Mouse (Mus musculus) MEL (cell line): ENCODE measurements at regions not wholly inside any gene's neighbourhood (a gene's known extent, or its start where the extent isn't known, plus 50 kb on each side); places are given as distances from the start of the nearest gene placed in this dataset.

ENCODE experiments used
- DNase-seq: peaks from one replicate; pipeline ENCODE4 v3.0.0; 2011; ENCODE audit warnings: low read depth, low spot score
- H3K27ac ChIP-seq: 2 replicates; pipeline ENCODE4 v1.5.1; 2012; ENCODE audit warnings: low read depth, mild to moderate bottlenecking, control low read depth, low read length, moderate library complexity; ENCODE audit not compliant: control insufficient read depth
- H3K27me3 ChIP-seq, 2 experiments: fragments of 150-350 bp in 1 of 2; sonication (generic) in 1 of 2; 2 replicates each; pipeline ENCODE4 v1.6.1; 2012; ENCODE audit warnings: low read length in 2 of 2, mild to moderate bottlenecking in 2 of 2, improper control_type of control experiment in 1 of 2, moderate library complexity in 1 of 2; ENCODE audit not compliant: insufficient read depth in 2 of 2, control insufficient read depth in 1 of 2
- H3K36me3 ChIP-seq, 2 experiments: 2 replicates each; pipeline ENCODE4 v1.6.1; 2012 to 2014; ENCODE audit warnings: low read length in 2 of 2, improper control_type of control experiment in 1 of 2, inconsistent platforms in 1 of 2, mild to moderate bottlenecking in 1 of 2; ENCODE audit not compliant: insufficient read depth in 2 of 2, control insufficient read depth in 1 of 2
- H3K4me1 ChIP-seq, 2 experiments: fragments of 150-350 bp in 1 of 2; sonication (generic) in 1 of 2; 2 replicates each; pipeline ENCODE4 v1.6.1; 2012; ENCODE audit warnings: low read length in 2 of 2, improper control_type of control experiment in 1 of 2, mild to moderate bottlenecking in 1 of 2; ENCODE audit not compliant: insufficient read depth in 2 of 2, control insufficient read depth in 1 of 2
- H3K4me3 ChIP-seq, 2 experiments: fragments of 150-350 bp in 1 of 2; sonication (generic) in 1 of 2; 2 replicates each; pipeline ENCODE4 v1.5.1; 2012; ENCODE audit warnings: low read depth in 2 of 2, low read length in 2 of 2, mild to moderate bottlenecking in 2 of 2, moderate library complexity in 2 of 2, control low read depth in 1 of 2, improper control_type of control experiment in 1 of 2; ENCODE audit not compliant: control insufficient read depth in 1 of 2, insufficient read depth in 1 of 2
- H3K79me2 ChIP-seq: 2 replicates; pipeline ENCODE4 v1.6.1; 2012; ENCODE audit warnings: mild to moderate bottlenecking, low read length, moderate library complexity; ENCODE audit not compliant: control insufficient read depth, poor library complexity, insufficient read depth
- H3K9ac ChIP-seq: 2 replicates; pipeline ENCODE4 v1.6.1; 2012; ENCODE audit warnings: low read depth, mild to moderate bottlenecking, control low read depth, low read length, moderate library complexity; ENCODE audit not compliant: control insufficient read depth, poor library complexity, severe bottlenecking
- H3K9me3 ChIP-seq: fragments of 150-350 bp; sonication (generic); replicated peaks from 2 replicates; pipeline ENCODE4 v1.6.1; 2012; ENCODE audit warnings: mild to moderate bottlenecking, low read length, improper control_type of control experiment, moderate library complexity; ENCODE audit not compliant: insufficient read depth
- CHD1 ChIP-seq: IDR thresholded peaks from 2 replicates; pipeline ENCODE4 v1.6.1; 2012; ENCODE audit warnings: low read depth, mild to moderate bottlenecking, inconsistent platforms, low read length, improper control_type of control experiment
- CHD2 ChIP-seq: IDR thresholded peaks from 2 replicates; pipeline ENCODE4 v1.6.1; 2011; ENCODE audit warnings: low read length, improper control_type of control experiment
- E2F4 ChIP-seq: IDR thresholded peaks from 2 replicates; pipeline ENCODE4 v1.6.1; 2011; ENCODE audit warnings: low read depth, low read length, improper control_type of control experiment, borderline replicate concordance
- EP300 ChIP-seq, 2 experiments: IDR thresholded peaks; 2 replicates each; pipeline ENCODE4 v1.6.1; 2011; ENCODE audit warnings: improper control_type of control experiment in 2 of 2, low read length in 2 of 2, low read depth in 1 of 2, mild to moderate bottlenecking in 1 of 2
- ETS1 ChIP-seq: IDR thresholded peaks from 2 replicates; pipeline ENCODE4 v1.6.1; 2012; ENCODE audit warnings: low read depth, mild to moderate bottlenecking, inconsistent platforms, low read length, improper control_type of control experiment, moderate library complexity
- GABPA ChIP-seq: IDR thresholded peaks from 2 replicates; pipeline ENCODE4 v1.6.1; 2012; ENCODE audit warnings: low read depth, mild to moderate bottlenecking, inconsistent platforms, low read length, improper control_type of control experiment, moderate library complexity
- GATA1 ChIP-seq: IDR thresholded peaks from 2 replicates; pipeline ENCODE4 v1.6.1; 2011; ENCODE audit warnings: low read depth, low read length, improper control_type of control experiment
- JUND ChIP-seq: IDR thresholded peaks from 2 replicates; pipeline ENCODE4 v1.6.1; 2011; ENCODE audit warnings: low read depth, mild to moderate bottlenecking, improper control_type of control experiment, low read length
- KAT2A ChIP-seq: conservative IDR thresholded peaks from 2 replicates; pipeline ENCODE4 v1.6.1; 2012; ENCODE audit warnings: low read depth, low read length, improper control_type of control experiment, inconsistent platforms
- MAX ChIP-seq: IDR thresholded peaks from 2 replicates; pipeline ENCODE4 v1.6.1; 2011; ENCODE audit warnings: low read length, improper control_type of control experiment
- MAZ ChIP-seq: IDR thresholded peaks from 2 replicates; pipeline ENCODE4 v1.6.1; 2012; ENCODE audit warnings: low read depth, mild to moderate bottlenecking, inconsistent platforms, low read length, improper control_type of control experiment
- MEF2A ChIP-seq: IDR thresholded peaks from 2 replicates; pipeline ENCODE4 v1.6.1; 2014; ENCODE audit warnings: low read depth, mild to moderate bottlenecking, inconsistent platforms, low read length, improper control_type of control experiment; ENCODE audit not compliant: poor library complexity, insufficient replicate concordance, severe bottlenecking; ENCODE audit errors: extremely low read depth
- MYB ChIP-seq: IDR thresholded peaks from 2 replicates; pipeline ENCODE4 v1.6.1; 2011; ENCODE audit warnings: mild to moderate bottlenecking, low read depth, low read length, improper control_type of control experiment
- MYC ChIP-seq: IDR thresholded peaks from 2 replicates; pipeline ENCODE4 v1.6.1; 2011; ENCODE audit warnings: low read depth, mild to moderate bottlenecking, low read length, improper control_type of control experiment, moderate library complexity
- NELFE ChIP-seq: IDR thresholded peaks from 2 replicates; pipeline ENCODE4 v1.6.1; 2011; ENCODE audit warnings: low read depth, low read length, improper control_type of control experiment
- NRF1 ChIP-seq: IDR thresholded peaks from 2 replicates; pipeline ENCODE4 v1.6.1; 2014; ENCODE audit warnings: low read depth, mild to moderate bottlenecking, inconsistent platforms, low read length, improper control_type of control experiment, moderate library complexity; ENCODE audit not compliant: poor library complexity, insufficient read depth, severe bottlenecking
- POLR2AphosphoS5 ChIP-seq: IDR thresholded peaks from 2 replicates; pipeline ENCODE4 v1.6.1; 2012; ENCODE audit warnings: low read depth, borderline replicate concordance, mild to moderate bottlenecking, inconsistent platforms, low read length, moderate library complexity, mixed read lengths
- RAD21 ChIP-seq: IDR thresholded peaks from 2 replicates; pipeline ENCODE4 v1.6.1; 2011; ENCODE audit warnings: mild to moderate bottlenecking, low read depth, low read length, improper control_type of control experiment
- RCOR1 ChIP-seq: IDR thresholded peaks from 2 replicates; pipeline ENCODE4 v1.6.1; 2012; ENCODE audit warnings: low read depth, mild to moderate bottlenecking, inconsistent platforms, low read length, improper control_type of control experiment
- SMC3 ChIP-seq: IDR thresholded peaks from 2 replicates; pipeline ENCODE4 v1.6.1; 2011; ENCODE audit warnings: low read depth, low read length, improper control_type of control experiment
- TBP ChIP-seq: IDR thresholded peaks from 2 replicates; pipeline ENCODE4 v1.8.0; 2011; ENCODE audit warnings: low read depth, low read length, improper control_type of control experiment
- UBTF ChIP-seq: IDR thresholded peaks from 2 replicates; pipeline ENCODE4 v1.6.1; 2012; ENCODE audit warnings: low read depth, mild to moderate bottlenecking, inconsistent platforms, low read length, improper control_type of control experiment, moderate library complexity, borderline replicate concordance; ENCODE audit not compliant: insufficient read depth
- USF1 ChIP-seq: IDR thresholded peaks from 2 replicates; pipeline ENCODE4 v1.6.1; 2014; ENCODE audit warnings: low read depth, mild to moderate bottlenecking, inconsistent platforms, low read length, improper control_type of control experiment, moderate library complexity
- USF2 ChIP-seq, 2 experiments: IDR thresholded peaks; 2 replicates each; pipeline ENCODE4 v1.6.1; 2011 to 2012; ENCODE audit warnings: improper control_type of control experiment in 2 of 2, low read length in 2 of 2, borderline replicate concordance in 1 of 2, inconsistent platforms in 1 of 2, low read depth in 1 of 2, mild to moderate bottlenecking in 1 of 2; ENCODE audit not compliant: insufficient read depth in 1 of 2
- ZC3H11A ChIP-seq: IDR thresholded peaks from 2 replicates; pipeline ENCODE4 v1.6.1; 2012; ENCODE audit warnings: low read depth, mild to moderate bottlenecking, inconsistent platforms, low read length, improper control_type of control experiment
- ZMIZ1 ChIP-seq: IDR thresholded peaks from 2 replicates; pipeline ENCODE4 v1.6.1; 2012; ENCODE audit warnings: low read depth, mild to moderate bottlenecking, inconsistent platforms, low read length, improper control_type of control experiment, moderate library complexity

DNA sequence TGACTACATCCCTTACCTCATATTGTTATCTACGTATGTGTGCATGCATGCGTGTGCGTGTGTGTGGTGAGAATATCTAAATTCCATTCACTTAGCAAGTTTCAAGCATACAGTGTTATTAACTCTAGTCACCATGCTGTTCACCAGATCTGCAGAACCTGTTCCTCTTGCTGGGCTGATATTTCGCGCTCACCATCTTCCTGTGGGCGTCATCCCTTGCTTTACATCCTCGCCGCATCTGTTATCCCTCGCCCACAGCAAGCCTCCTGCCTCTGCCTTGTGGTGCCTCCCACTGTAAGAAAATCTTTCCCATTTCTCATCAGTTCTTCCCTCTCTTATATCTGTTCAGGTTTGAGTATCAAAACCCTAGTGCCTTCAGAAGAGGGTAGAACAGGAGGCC lies 124.4 kb upstream of the Atp2b1 start:
- H3K27ac ChIP-seq = no peak overlapping the region
- TF ChIP-seq USF2 (IDR thresholded peaks at IDR 0.05; ENCODE audit: borderline replicate concordance in 1 of 2, insufficient read depth in 1 of 2, low read depth in 1 of 2, low read length in 2 of 2) (no peak), EP300 (IDR thresholded peaks at IDR 0.05; ENCODE audit: low read depth in 1 of 2, low read length in 2 of 2) (no peak), MYB (no peak), NELFE (no peak), GATA1 (no peak), CHD2 (no peak), MYC (no peak), MAZ (no peak), ZMIZ1 (no peak), TBP (no peak), GABPA (no peak), NRF1 (no peak), USF1 (no peak), E2F4 (no peak), ETS1 (no peak), SMC3 (no peak), POLR2AphosphoS5 (no peak)
- H3K4me3 ChIP-seq = no peak overlapping the region
- no peaks in the 10 kb centered on the region for H3K79me2 ChIP-seq
- no peaks in the 10 kb centered on the region for H3K9me3 ChIP-seq
- DNase-seq = no peak
- H3K36me3 ChIP-seq = peaks cover 0 to 2% of the 10 kb centered on the region in 2 experiments; a peak in 2 of 4 replicates
- H3K9ac ChIP-seq = no peak overlapping the region
- H3K4me1 ChIP-seq = no peaks in the 10 kb centered on the region
- no peaks in the 10 kb centered on the region for H3K27me3 ChIP-seq

GRCm38 (mm10) chr10:98790456-98790855 lies 123.8 kb upstream of the Atp2b1 start:
- no peaks in the 10 kb centered on the region for H3K4me1 ChIP-seq
- H3K27ac ChIP-seq = no peak overlapping the region
- TF ChIP-seq MYC = no peak
- no peak for TF ChIP-seq POLR2AphosphoS5
- no peak for TF ChIP-seq ZC3H11A
- no peak for TF ChIP-seq USF2 (IDR thresholded peaks at IDR 0.05; ENCODE audit: borderline replicate concordance in 1 of 2, insufficient read depth in 1 of 2, low read depth in 1 of 2, low read length in 2 of 2)
- no peak for TF ChIP-seq EP300 (IDR thresholded peaks at IDR 0.05; ENCODE audit: low read depth in 1 of 2, low read length in 2 of 2)
- TF ChIP-seq TBP = no peak
- no peak for TF ChIP-seq JUND
- no peak for TF ChIP-seq MAZ
- TF ChIP-seq NRF1 = no peak
- TF ChIP-seq RCOR1 = no peak
- no peak for TF ChIP-seq UBTF
- TF ChIP-seq SMC3 = no peak
- TF ChIP-seq MAX = no peak
- TF ChIP-seq MEF2A = no peak
- TF ChIP-seq KAT2A = no peak
- TF ChIP-seq CHD1 = no peak
- no peak for TF ChIP-seq USF1
- TF ChIP-seq NELFE = no peak
- no peak for TF ChIP-seq RAD21
- H3K9me3 ChIP-seq = no peaks in the 10 kb centered on the region
- H3K9ac ChIP-seq = no peak overlapping the region
- peaks cover 0 to 2% of the 10 kb centered on the region in 2 experiments; a peak in 2 of 4 replicates for H3K36me3 ChIP-seq
- DNase-seq = no peak
- no peaks in the 10 kb centered on the region for H3K79me2 ChIP-seq
- H3K27me3 ChIP-seq = no peaks in the 10 kb centered on the region
- H3K4me3 ChIP-seq = no peak overlapping the region
